Mouse (Mus musculus): ENCODE results near the gene D430041D05Rik. TPM values are rescaled to one million over a fixed set of nuclear protein-coding genes. Genes with fewer than 3 reads are reported as not detected.

D430041D05Rik gene
- polyA plus RNA-seq, 1 experiment from 2014 or later, result not detected

DNA sequence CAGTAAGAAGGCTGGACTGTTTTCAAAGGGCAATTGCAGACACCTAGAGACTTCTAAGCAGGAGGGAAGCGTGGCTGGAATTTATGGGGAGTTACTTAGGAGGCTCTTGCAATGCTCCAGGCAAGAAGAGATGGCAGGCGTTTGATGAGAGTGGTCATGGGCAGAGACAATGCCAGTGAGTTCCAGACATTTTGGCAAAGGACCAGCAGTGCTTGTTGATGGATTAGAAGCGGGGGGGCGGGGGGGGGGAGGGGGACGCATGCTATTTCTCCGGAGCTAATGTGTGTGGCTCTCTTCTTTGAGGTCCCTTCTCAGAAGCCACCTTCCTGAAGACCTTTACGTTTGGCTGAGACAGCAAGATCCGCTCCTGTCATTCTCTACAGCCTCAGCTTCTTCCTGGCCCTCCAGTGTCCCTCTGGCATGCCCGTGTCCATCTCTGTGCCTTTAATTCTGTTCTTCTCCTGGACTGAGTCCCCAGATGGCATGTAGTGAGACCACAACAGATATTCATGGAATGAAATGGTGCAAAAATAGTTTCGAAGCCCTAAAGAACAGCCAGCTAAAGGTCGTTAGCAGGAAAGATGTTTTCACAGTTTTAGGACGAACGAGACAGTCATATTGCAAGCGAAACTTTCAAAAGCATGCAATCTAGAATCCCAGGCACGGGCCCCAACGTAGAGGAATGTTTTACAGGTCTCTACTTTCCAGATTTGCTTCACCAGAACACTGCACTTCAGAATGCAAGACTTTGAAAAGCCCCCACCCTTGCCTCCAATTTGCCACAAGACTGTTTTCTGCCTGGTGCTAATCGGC is 234.4 kb downstream of the D430041D05Rik start:
- no peak for ATAC-seq (ENCODE audit: insufficient read depth)
- Histone ChIP-seq H3K9me3 (replicated peaks) (no peaks in the 10 kb centered on the region), H3K4me2 (no peak overlapping the region), H3K27ac (replicated peaks) (no peak overlapping the region), H3K27me3 (peaks cover 12% of the 10 kb centered on the region), H3K9ac (no peak overlapping the region), H3K4me3 (replicated peaks) (no peak overlapping the region), H3K36me3 (replicated peaks) (no peaks in the 10 kb centered on the region), H3K4me1 (replicated peaks) (no peaks in the 10 kb centered on the region; the same call in 1 of the 2 replicates)
- 48% methylated on average over 17 of the region's 17 CpGs for WGBS (ENCODE audit: insufficient replicate concordance)

DNA sequence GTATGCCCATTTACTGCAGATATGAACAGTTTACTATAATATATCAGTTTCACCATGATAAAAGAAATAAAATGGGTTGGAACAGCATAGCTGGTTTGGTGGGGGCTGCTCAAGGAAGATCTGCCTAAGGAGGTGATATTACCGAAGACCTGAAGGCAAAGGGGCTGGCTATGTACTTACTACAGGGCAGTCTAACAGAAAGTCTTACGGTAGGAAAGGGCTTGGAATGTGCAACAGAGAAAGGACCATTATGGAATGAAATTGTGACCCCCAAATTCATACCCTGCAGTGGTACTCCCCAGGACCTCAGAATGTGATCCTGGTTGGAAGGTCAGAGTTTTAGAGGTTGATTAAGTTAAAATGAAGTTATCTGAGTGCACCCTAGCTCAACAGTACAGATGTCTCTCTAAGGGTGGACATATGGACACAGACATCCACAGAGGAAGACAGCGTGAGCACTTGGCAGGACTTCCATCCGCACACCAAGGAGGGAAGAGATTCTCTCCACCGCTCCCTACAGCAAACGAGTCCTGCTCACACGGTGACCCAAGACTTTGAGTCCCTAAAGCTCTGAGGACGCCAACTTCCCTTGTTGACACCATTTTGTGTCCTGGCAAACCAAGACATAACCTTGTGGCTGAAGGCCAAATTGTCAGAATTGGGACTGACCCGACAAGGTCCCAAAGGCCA is 235.2 kb downstream of the D430041D05Rik start:
- ATAC-seq (ENCODE audit: insufficient read depth), result no peak

GRCm38 (mm10) chr2:104173431-104173830 is 237.4 kb downstream of the D430041D05Rik start:
- no peak for ATAC-seq (ENCODE audit: insufficient read depth)
- H3K27ac ChIP-seq (replicated peaks), result no peak overlapping the region
- WGBS (ENCODE audit: insufficient replicate concordance), result 69% methylated on average over 3 of the region's 3 CpGs

More for the DNA sequence above, 235.2 kb downstream of the D430041D05Rik start:
- Histone ChIP-seq H3K4me1 (replicated peaks) (no peaks in the 10 kb centered on the region; the same call in 1 of the 2 replicates), H3K9me3 (replicated peaks) (no peaks in the 10 kb centered on the region), H3K4me2 (no peak overlapping the region), H3K9ac (no peak overlapping the region), H3K27me3 (peaks cover 12% of the 10 kb centered on the region), H3K27ac (replicated peaks) (no peak overlapping the region), H3K36me3 (replicated peaks) (no peaks in the 10 kb centered on the region), H3K4me3 (replicated peaks) (no peak overlapping the region)
- WGBS (ENCODE audit: insufficient replicate concordance), result 66% methylated on average over 9 of the region's 9 CpGs

GRCm38 (mm10) chr2:104172695-104173348 is 238.0 kb downstream of the D430041D05Rik start:
- H3K27ac ChIP-seq (replicated peaks), result no peak overlapping the region
- no peak overlapping the region for H3K4me2 ChIP-seq
- 22% methylated on average over 11 of the region's 11 CpGs for WGBS (ENCODE audit: insufficient replicate concordance)
- H3K9ac ChIP-seq, result no peak overlapping the region
- H3K36me3 ChIP-seq (replicated peaks), result no peaks in the 10 kb centered on the region
- H3K4me3 ChIP-seq (replicated peaks), result no peak overlapping the region
- H3K27me3 ChIP-seq, result peaks cover 12% of the 10 kb centered on the region
- no peak for ATAC-seq (ENCODE audit: insufficient read depth)
- no peaks in the 10 kb centered on the region for H3K9me3 ChIP-seq (replicated peaks)
- no peaks in the 10 kb centered on the region; the same call in 1 of the 2 replicates for H3K4me1 ChIP-seq (replicated peaks)

More at GRCm38 (mm10) chr2:104173431-104173830, 237.4 kb downstream of the D430041D05Rik start:
- no peaks in the 10 kb centered on the region for H3K9me3 ChIP-seq (replicated peaks)
- H3K27me3 ChIP-seq, result peaks cover 12% of the 10 kb centered on the region
- H3K36me3 ChIP-seq (replicated peaks), result no peaks in the 10 kb centered on the region
- no peak overlapping the region for H3K4me2 ChIP-seq
- no peak overlapping the region for H3K4me3 ChIP-seq (replicated peaks)
- H3K4me1 ChIP-seq (replicated peaks), result no peaks in the 10 kb centered on the region; the same call in 1 of the 2 replicates
- H3K9ac ChIP-seq, result no peak overlapping the region

- 75% methylated on average over 17 of the region's 17 CpGs for WGBS (ENCODE audit: insufficient replicate concordance)
- ATAC-seq (ENCODE audit: insufficient read depth), result no peak
These were observed 242.5 kb downstream of the D430041D05Rik start for GRCm38 (mm10) chr2:104168186-104168896.

DNA sequence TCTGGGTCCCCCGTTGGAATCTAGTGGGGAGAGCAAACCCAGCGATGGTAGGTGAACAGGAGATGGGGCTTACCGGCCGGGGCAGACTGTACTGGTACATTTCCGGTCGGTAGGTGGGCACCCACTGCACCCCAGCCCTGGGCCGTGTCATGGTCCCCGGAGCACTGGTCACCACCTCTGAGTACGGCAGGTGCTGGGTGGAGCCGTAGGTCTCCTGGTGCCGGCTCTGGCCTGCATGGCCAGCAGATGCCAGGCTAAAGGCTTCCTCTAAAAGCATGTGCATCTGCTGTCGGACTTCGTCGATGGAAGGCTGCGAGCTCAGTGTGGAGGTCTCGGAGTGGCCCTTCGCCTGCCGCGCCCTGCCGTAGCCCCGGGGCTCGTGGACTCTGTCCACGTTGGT is 243.0 kb downstream of the D430041D05Rik start:
- ATAC-seq (ENCODE audit: insufficient read depth), result no peak
- H3K9me3 ChIP-seq (replicated peaks), result no peaks in the 10 kb centered on the region
- WGBS (ENCODE audit: insufficient replicate concordance), result 87% methylated on average over 23 of the region's 23 CpGs

More at GRCm38 (mm10) chr2:104168186-104168896, 242.5 kb downstream of the D430041D05Rik start:
- no peaks in the 10 kb centered on the region for H3K27me3 ChIP-seq
- no peaks in the 10 kb centered on the region for H3K36me3 ChIP-seq (replicated peaks)
- no peak overlapping the region for H3K9ac ChIP-seq
- no peaks in the 10 kb centered on the region for H3K9me3 ChIP-seq (replicated peaks)
- no peak overlapping the region for H3K4me3 ChIP-seq (replicated peaks)
- H3K27ac ChIP-seq (replicated peaks), result no peak overlapping the region
- no peak overlapping the region for H3K4me2 ChIP-seq
- H3K4me1 ChIP-seq (replicated peaks), result no peaks in the 10 kb centered on the region

GRCm38 (mm10) chr2:104165631-104166030 is 245.2 kb downstream of the D430041D05Rik start:
- Histone ChIP-seq H3K4me2 (no peak overlapping the region), H3K27ac (replicated peaks) (no peak overlapping the region), H3K27me3 (no peaks in the 10 kb centered on the region), H3K9ac (no peak overlapping the region), H3K36me3 (replicated peaks) (no peaks in the 10 kb centered on the region), H3K4me3 (replicated peaks) (no peak overlapping the region), H3K4me1 (replicated peaks) (no peaks in the 10 kb centered on the region), H3K9me3 (replicated peaks) (no peaks in the 10 kb centered on the region)
- WGBS (ENCODE audit: insufficient replicate concordance), result 61% methylated on average over 2 of the region's 2 CpGs
- ATAC-seq (ENCODE audit: insufficient read depth), result no peak

More for the DNA sequence above, 243.0 kb downstream of the D430041D05Rik start:
- Histone ChIP-seq H3K27ac (replicated peaks) (no peak overlapping the region), H3K4me2 (no peak overlapping the region), H3K4me3 (replicated peaks) (no peak overlapping the region), H3K9ac (no peak overlapping the region), H3K27me3 (no peaks in the 10 kb centered on the region), H3K4me1 (replicated peaks) (no peaks in the 10 kb centered on the region), H3K36me3 (replicated peaks) (no peaks in the 10 kb centered on the region)

GRCm38 (mm10) chr2:104163978-104164487 is 246.8 kb downstream of the D430041D05Rik start:
- H3K27me3 ChIP-seq, result no peaks in the 10 kb centered on the region
- WGBS (ENCODE audit: insufficient replicate concordance), result 57% methylated on average over 4 of the region's 4 CpGs
- H3K4me3 ChIP-seq (replicated peaks), result no peak overlapping the region
- ATAC-seq (ENCODE audit: insufficient read depth), result no peak
- no peak overlapping the region for H3K4me2 ChIP-seq
- no peak overlapping the region for H3K27ac ChIP-seq (replicated peaks)
- H3K9ac ChIP-seq, result no peak overlapping the region
- H3K4me1 ChIP-seq (replicated peaks), result no peaks in the 10 kb centered on the region
- H3K36me3 ChIP-seq (replicated peaks), result no peaks in the 10 kb centered on the region
- no peaks in the 10 kb centered on the region for H3K9me3 ChIP-seq (replicated peaks)

DNA sequence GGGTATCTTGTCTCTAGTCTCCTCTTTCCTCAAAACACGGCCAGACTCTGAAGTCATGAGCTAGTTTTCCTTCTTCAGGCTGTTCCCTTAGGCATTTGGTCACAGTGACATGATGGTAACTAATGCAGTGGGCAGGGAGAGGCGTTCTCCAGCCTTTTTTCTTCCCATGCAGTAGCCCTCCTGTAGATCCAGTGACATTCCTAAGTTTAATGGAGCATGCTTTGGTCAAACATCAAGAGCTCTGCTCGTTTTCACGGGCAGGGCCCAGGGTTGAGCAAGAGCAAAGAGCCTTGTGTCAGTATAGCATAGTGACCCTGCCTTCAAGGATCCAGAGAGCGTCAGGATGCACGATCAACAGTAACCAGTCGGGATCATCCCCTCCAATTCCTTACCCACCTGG is 247.4 kb downstream of the D430041D05Rik start:
- no peak overlapping the region for H3K27ac ChIP-seq (replicated peaks)
- H3K4me3 ChIP-seq (replicated peaks), result no peak overlapping the region
- WGBS (ENCODE audit: insufficient replicate concordance), result 66% methylated on average over 7 of the region's 7 CpGs
- ATAC-seq (ENCODE audit: insufficient read depth), result no peak
- H3K27me3 ChIP-seq, result no peaks in the 10 kb centered on the region
- H3K9me3 ChIP-seq (replicated peaks), result no peaks in the 10 kb centered on the region
- H3K36me3 ChIP-seq (replicated peaks), result no peaks in the 10 kb centered on the region
- H3K4me2 ChIP-seq, result no peak overlapping the region
- no peak overlapping the region for H3K9ac ChIP-seq
- H3K4me1 ChIP-seq (replicated peaks), result no peaks in the 10 kb centered on the region

DNA sequence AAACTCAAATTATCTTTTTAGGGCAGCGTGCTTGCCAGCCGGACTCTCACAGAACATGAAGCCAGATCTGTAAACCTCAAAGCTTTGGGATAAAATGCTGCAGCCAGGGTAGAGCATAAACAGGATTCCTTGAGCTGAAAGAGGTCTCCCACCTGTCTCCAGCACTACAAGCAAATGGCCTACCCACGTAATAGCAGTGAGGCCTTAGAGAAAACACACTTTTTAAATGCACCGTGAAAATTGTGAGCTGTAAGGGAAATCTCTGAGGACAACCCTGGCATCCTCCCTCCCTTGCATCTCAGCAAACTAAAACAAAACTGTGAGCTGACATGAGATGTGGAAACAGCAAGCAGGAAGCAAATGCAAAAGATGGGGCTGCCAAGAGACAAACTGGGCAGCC is 253.0 kb downstream of the D430041D05Rik start:
- 78% methylated on average over 4 of the region's 4 CpGs for WGBS (ENCODE audit: insufficient replicate concordance)
- 0 out of 2 replicates have a peak, but pooled peaks cover 3% of the 10 kb centered on the region for H3K27me3 ChIP-seq
- no peak overlapping the region for H3K4me3 ChIP-seq (replicated peaks)
- H3K4me2 ChIP-seq, result no peak overlapping the region
- H3K9me3 ChIP-seq (replicated peaks), result no peaks in the 10 kb centered on the region
- H3K9ac ChIP-seq, result no peak overlapping the region
- no peak overlapping the region for H3K27ac ChIP-seq (replicated peaks)
- no peaks in the 10 kb centered on the region for H3K4me1 ChIP-seq (replicated peaks)
- ATAC-seq (ENCODE audit: insufficient read depth), result no peak
- no peaks in the 10 kb centered on the region for H3K36me3 ChIP-seq (replicated peaks)

Measured in liver, embryonic 15.5 days (tissue).